Mouse (Mus musculus): ENCODE results near the gene Arl15.
A peak's percentile ranks its signal among the peaks of the same experiment; 100 is the strongest.

The Arl15 gene

DNA sequence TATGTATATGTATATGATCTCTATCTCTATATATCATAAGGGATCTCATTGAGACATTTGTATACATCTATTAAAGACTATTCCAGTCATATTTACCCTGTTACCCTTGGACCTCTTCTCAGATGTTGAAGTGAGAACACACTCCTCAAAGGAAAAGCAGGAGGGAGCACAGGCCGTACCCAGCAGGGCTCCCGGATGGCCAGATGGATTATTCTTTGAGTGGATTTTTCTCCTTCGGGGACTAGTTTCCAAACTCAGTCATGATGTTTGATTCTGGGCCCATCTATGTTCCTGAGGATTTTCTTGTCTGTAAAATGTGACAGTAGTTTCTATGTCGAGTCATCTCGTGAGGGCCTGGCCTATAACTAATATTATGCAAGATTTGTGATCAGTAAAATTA is 142.9 kb downstream of the Arl15 start:
- no peak for DNase-seq

DNA sequence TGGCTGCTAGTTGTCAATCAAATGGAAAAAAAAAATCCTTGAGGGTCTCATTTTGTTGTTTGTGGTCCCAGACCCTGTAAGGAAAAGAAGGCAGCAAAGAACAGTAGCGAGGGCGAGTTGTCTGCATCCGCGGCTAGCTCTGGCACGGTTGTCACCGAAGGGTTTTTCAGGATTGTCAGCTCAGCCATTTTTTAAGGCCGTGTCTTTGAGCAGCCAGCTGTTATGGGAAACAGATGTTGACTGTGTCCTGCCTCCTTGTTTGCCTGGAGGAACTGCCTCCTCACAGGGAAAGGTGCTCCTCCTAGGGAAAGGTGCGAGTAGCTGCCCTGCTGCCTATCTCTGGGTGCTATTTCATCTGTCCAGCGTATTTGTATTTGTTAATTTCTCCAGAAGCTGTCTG is 144.3 kb downstream of the Arl15 start:
- DNase-seq = no peak

DNA sequence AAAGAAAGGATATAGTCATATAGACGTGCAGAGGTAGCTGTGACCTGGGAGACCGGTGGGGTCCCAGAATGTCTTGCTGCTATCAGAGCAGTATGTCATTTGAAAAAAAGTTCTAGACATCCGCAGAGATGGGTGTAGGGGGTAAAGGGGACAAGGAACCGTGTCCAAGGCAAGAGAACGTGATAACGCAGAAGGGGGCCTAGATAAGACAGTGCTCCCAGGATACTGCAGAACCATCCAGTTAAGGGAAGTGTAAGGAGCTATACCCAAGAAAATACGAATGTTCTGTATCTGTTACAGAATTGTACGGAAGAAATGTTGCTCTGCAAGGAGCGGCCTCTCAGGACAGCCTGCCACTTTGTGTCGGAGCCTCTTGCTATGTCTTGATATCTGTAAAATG is 144.8 kb downstream of the Arl15 start:
- DNase-seq = no peak

DNA sequence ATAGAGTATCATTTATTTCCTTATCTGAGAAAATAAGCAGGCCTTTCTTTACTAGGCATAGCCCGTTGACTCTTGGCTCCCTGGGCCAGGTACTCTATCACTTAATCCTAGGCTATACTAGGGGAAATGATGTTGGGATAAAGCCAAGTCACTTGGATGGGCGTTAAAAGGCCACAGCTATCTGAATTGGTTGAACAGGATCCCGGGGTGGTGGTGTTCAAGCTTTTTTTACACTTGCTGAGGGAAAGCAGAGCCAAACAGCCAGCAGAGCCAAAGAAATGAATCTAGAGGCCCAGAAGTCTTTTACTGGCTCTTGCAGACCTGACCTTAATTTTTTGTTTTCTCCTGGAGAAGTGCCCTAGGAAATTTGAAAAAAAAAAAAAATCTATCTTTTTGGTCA is 145.4 kb downstream of the Arl15 start:
- DNase-seq = no peak

DNA sequence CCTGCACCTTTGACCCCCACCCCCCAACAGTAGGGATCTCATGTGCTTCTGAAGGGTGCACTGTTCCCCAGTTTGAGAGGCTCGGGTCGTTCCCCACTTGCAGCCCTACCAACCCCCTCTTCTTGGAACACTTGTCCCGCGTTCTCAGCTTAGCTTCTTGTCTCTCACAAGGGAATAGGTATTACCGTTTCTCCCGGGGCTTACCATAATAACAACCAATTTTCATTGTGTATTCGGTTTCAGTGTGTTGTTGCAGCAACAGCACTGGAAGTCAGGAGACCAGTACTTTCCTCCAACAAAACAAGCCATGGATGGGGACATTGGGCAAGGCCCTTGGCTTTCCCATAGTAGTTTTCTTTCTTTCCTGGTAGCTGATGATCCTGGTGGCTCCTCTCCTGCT is 145.8 kb downstream of the Arl15 start:
- DNase-seq = no peak

DNA sequence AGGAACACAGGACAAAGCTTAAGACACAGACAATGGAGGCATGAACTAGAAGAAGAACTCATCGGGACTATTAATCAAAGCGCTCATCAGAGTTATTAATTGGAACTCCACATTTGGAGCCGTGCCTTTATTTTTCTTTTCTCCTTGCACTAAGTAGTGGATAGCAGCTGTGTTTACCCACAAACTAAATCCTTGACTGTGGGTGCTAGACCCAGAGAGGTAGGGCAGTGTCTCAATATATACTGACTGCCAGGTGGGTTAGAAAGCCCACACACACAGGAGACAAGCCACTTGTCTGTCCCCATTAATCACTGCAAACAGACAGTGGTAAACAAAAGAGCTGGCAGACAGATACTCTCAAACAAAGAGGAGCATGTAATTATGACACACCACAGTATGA is 147.6 kb downstream of the Arl15 start:
- no peak for DNase-seq

DNA sequence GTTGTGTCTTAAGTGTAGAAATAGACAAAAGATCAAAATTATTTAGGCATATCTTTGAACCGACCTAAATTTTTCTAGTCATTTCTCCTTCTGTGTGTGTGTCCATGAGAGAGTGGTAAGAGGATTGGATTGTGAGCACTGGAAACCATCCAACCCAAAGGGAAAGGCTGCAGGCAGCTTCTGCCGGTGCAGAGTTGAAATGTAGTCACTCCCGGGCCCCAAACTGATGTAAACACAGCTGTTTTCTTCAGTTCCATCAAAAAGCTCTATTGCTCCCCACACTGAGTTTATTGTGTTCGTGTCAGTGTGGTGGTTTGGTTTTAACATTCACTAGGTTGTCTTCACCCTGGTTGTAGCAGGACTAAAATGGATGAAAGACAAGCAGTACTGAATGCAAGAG is 153.2 kb downstream of the Arl15 start:
- DNase-seq = no peak

DNA sequence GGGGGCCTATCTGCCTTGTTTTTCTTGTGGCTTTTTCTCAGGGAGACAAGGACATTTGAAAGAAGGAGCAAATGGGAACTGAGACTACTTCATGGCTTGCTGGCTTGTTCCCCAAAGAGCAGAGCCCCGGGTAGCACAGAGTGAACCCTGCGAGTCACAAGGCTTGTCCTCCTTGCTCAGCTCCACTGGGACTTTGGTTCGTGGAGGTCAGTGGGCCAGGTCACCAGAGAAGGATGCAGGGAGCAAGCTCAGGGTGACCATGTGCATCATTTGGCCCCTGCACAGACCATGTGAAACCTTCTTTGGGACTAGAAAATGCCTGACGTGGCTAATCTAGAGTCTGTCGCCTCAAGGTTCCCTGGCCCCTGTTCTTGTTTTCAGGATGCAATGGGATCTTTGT is 155.4 kb downstream of the Arl15 start:
- DNase-seq = peak; percentile 74

DNA sequence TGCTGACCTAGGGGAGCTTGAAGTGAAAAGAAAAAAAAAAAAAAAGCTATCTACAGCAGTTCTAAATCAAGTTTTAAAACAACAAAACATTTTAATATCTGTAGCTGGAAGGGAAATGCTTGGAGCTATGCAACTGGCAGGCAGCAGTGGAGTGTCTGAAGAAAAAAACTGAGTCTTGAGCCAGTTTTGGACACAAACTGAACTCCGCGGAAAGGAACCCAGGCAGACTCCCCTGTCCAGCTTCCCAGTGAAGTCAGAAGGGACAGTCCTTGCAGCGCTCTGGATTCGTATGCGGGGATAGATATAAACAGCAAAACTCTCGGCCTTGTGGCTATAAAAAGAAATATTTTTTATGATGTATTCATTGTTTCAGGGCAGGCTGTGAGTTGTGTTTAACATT is 155.8 kb downstream of the Arl15 start:
- DNase-seq = no peak

DNA sequence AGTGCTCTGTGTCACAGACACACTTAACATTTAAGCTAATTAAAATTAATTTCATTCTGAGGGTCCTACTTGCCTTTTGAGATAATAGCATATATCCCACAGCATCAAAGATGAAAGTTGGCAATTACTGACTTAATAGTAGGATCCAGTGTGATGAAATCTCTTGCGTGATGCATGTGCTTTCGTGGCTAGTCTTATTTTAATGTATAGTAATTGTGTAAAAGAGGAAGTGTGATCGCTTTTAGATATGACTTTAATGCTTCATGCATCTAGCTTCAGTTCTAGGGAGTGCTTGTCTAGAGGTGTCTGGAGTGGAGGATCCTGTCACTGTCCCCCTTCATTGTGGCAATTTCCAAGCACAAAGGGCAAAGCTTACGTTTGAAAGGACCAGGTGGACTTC is 163.1 kb downstream of the Arl15 start:
- no peak for DNase-seq

DNA sequence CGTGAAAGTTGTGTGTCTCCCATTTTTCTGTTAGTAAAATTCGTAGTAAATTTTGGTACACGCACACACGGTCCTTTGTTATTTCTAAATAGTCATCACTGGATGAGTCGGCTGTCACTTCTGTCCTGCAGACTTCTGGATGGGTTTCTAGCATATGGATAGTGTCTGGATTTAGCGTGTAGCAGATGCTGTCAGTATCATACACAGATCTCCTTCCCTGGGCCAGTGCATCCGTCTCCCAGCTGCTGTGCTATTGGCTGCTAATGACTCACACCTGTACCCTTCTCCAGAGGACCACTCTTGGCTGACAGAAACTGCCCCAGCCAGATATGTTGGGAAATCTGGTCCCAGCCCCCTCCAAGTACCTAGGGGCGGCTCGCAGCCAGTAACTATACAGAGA is 170.6 kb downstream of the Arl15 start:
- no peak for DNase-seq

DNA sequence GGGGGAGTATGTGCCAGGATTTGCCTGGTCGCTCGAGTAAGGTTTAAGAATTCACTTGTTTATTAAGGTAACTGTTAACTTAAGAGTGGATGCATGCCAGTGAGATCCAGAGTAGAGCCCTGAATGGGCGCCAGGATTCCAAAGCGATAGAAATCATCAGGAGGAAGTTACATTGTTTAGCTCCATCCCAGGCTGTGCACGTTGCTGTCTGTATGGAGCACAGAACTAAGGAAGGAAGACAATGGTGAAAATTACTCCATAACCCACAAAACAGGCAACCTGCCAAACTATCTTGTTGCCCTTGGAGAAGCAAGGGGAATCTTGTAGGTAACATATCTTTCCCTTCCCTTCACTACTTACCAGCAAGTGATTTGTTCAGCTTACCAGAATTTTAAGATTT is 176.4 kb downstream of the Arl15 start:
- DNase-seq = no peak

DNA sequence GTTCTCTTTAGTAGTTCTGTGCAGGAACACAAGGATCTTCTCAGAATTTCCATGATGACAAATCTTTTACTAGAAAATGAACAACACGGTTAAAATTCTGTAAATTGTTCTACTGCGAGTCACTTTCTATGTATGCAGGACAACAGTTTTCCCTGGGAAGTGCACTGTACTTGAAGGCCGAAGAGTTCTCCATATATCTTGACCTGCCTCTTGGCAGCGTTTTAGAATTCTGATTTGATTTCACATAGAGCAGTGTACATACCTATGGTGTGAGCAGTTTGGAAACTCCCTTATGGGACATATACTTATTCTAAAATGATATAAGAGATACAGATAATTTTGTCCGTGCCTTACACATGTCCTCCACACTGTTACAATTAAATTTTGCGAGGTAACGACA is 178.1 kb downstream of the Arl15 start:
- DNase-seq = no peak

DNA sequence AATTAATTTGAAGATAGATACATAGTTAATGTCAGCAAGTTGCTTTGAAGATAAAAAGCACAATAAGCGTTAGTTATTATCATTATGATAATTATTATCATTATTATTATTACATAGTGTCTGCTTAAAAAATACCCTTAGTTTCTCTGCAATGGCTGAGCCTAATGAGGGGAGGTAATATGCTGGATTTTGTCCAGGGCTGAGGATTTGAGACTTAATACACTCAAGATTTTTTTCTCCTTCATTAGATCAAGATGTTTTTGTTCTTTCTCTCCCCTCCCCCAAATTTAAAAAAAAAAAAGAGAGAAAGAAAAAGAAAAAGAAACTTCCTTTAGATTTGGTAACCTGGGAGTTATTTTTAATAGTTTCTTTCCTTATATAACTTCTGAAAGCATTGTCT is 180.6 kb downstream of the Arl15 start:
- no peak for DNase-seq

DNA sequence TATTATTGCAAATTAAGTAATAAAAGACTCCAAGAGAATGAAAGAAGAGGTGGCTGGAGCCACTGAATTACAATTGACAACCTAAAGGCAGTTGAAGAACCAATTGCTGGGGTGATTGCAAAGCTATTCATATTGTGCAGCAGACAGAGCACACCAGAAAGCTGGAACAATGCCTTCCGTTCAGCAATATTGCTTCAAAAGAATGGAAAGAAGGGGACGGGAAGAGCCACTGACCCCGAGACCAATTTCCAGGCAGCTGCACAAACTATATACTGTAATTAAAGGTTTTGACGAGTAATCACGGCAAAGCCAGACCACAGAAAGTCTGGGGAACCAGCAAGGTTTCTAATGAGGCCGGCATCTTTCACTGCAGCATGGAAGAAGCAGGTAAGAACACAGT is 181.4 kb downstream of the Arl15 start:
- DNase-seq = no peak

DNA sequence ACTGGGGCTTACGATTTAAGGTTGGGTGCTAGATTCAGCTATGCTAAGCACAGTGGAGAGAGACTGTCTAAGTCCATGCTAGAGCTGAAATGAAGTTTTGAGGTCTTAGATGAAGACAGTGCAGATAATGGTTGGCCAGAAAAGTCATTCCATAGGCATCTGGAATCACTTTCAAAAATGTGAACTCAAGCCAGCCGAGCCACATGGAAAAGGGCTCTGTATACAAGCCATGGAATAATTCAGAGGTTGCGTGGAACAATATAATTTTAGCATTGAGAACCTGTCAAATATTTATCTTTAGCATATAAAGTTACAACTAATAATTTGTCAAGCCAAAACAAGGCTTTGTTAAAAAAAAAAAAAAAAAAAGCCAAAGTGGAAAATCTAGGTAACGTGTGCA is 182.6 kb downstream of the Arl15 start:
- no peak for DNase-seq

DNA sequence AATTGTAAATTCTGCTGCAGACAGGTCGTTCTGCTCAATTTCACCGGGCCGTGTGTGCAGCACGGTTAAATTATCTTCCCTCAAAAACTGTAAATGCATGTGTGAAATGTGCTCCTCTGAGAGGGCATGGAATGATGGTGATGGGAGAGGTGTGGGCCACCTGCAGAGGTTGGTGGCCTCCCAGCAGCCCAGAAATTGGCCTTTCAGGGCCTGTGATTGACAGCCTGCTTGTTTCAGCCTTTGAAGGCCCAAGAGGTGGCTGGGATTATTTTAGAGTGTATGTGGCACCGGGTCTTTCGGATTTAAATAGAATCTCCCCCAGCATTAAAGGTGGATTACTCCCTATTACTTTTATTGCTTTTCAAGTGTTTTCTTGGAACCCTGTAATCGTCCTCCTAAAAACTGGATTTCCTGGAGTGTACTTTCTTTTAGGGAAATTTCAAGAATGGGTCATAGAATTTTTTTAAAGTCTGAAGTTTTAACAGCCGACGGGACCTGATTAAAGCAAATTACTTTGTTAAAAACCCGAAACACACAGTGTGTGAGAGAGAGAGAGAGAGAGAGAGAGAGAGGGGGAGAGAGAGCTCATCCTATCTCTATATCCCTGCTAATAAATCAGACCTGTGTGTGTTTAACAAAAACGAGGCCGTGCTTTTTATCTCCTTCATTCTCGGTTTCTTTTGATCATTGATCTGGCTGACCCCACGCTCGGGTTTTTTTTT is 186.6 kb downstream of the Arl15 start:
- no peak for DNase-seq

DNA sequence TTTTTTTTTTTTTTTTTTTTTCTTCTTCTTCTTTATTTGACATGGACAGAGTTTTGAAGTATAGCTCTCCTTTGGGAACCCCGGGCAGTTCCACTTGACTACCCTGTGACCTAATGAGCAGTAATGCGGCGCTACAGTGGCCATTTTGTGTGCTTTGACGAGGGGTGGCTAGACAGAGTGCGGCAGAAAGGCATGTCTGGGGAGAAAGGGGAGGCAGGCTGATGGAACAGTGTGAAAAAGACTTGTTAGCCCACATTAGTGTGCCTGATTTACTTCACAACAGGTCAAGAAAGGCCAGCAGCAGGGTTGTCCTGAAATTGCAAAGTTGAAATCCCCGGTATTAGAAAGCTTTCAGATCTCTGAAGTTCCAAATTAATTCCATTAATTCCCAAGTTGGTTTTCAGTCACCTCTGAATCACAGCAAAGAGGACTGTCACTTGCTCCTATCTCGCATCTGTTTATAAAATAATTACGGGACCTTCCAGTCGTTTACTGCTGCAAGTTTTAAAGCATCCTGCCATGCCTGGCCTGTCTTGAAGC is 187.2 kb downstream of the Arl15 start:
- DNase-seq = no peak

DNA sequence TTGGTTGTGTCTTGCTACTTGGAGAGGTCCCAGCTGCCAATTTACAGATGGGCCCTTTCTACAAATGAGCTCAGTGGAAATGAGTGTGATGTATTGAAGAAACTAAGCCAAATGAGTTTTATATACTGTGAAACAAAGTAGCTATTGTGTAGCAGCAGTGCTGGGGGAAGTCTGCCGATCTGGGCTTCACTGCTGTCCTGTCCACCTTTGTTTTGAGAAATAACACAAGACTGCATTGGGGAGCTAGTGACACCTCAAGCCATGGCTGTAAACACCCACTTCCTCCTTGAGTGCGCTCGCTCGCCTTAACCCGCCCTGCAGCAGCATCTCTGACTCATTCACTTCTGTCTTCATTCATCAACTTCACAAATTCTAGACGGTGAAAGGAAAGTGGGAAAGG is 189.3 kb downstream of the Arl15 start:
- no peak for DNase-seq

DNA sequence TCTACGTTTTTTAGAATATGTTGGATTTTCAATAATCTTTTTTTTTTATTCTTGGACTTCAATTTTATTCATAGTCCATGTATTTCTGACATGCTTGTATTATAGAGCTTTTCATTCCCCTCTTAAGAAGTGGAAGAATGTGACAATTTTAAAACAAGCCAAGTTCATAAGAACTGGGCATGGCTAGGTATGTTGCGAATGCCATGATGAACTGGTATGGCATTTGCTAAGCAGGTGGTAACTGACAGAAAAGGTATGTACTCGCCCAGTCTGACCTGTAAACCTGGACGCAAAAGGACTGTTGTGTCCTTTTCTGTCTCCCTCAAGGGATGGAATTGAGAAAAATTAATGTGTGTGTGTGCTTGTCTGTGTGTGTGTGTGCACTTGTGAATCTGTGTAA is 190.2 kb downstream of the Arl15 start:
- DNase-seq = no peak

DNA sequence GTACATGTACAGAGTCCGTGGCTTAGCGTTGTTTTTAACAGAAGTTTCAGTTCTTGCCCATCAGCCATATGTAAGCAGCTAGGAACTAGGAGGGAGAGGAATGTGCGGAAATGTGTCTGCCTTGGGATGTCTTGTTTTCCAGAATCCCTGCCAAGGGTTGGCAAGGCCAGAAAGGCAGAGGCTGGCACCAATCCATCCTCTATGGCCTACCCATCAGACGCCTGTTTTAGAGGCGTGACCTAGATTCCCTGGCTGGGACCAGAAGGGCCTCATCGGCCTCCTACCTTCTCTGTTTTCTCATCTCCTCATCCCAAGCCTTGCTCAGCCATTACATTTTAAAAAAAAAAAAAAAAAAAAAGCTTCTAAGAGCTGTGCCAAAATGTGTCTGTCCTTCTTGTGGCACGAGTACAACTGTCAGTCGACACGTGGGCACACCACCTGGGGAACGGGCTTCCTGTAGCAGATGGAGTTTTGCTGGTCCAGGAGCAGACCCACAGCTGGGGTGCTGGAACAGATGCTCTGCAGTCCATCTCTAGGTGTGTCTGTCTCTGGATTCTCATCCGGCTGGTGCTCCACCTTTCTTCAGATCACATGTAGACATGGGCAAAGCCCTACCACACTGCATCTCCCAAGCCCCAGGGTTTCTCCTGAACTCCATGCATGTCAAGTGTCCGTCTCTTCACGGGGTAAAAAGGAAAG is 192.7 kb downstream of the Arl15 start:
- DNase-seq = no peak

DNA sequence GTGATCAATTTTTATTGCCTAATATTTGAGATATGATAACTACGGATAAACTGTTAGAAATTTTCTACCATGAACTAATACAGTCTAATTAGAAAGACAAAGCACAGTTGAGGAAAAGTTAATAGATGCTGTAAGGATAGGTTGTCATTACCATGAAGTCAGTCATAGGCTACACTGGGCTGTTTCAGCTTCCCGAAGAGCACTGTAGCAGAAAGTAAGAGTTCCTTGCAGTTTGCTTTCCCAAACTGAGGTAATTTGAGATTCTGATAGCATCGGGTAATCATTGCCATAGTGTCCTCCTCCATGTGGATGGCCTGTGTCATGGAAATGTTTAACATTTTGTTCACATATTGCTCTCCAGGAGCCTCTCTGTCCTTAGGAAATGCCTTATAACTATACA is 195.9 kb downstream of the Arl15 start:
- DNase-seq = no peak

DNA sequence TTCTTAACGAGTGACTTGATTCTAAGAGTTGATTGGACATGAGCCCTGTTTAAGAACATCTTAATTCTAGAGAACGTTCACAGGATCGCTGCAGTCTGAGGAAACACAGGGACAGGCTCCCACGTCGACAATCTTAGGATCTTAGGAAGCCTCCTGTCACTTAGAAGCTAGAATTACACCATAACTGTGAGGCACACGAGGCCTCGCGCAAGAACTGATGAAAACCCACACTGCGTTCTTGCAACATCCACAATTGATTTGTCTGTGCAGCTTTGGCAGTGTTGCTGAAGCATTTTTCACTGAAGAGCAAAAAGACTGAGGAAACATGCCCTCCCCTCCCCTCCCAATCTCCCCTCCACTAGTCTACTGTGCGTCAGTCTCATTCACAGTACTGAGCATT is 196.4 kb downstream of the Arl15 start:
- no peak for DNase-seq

DNA sequence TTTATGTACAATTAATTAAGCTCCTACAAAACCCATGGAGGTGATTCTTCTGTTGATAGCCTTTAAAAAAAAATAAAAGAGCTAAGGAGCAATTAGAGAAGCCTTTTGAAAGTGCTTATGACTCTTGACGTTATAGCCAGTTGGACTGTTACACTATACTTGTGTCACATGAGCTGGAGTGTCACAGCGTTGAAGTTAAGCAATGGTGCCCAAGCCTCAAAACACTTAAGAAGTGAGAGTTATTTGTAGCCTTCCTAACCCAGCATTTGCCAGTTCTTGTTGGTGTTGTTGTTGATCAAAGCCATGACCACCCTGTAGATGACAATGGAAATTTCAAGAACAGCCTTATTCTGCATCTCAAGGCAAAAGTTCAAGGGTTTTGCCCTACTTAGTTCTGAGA is 198.8 kb downstream of the Arl15 start:
- no peak for DNase-seq

DNA sequence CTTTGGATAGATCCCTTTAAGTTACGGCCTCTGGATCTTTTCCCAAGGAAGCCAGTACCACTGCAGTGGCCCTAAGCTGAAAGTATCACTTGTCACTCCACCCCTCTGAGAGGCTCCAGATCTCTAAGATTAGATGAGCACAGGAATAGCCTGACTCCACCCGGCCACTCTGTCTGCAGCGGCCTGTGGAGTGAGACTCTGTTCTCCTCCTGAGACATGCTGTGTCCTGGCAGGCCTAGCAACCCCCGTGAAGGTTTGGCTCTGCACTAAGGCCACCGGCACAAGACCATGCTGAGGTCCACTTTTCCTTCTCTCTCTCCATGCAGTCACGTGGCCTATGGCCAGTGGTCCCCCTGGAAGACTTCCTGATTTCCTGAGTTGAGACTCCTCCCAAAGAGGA is 200.3 kb downstream of the Arl15 start:
- DNase-seq = no peak

Measured in kidney, adult 18-20 months (tissue).